Mouse (Mus musculus) spleen, adult 18-20 months (tissue): Measurements from ENCODE around the gene Trmt6.

Experiments used
- DNase-seq, 2 experiments: peaks; one replicate each; pipeline ENCODE4 v3.0.0; 2022; ENCODE audit warnings: mixed read lengths in 2 of 2

Gene Trmt6

DNA sequence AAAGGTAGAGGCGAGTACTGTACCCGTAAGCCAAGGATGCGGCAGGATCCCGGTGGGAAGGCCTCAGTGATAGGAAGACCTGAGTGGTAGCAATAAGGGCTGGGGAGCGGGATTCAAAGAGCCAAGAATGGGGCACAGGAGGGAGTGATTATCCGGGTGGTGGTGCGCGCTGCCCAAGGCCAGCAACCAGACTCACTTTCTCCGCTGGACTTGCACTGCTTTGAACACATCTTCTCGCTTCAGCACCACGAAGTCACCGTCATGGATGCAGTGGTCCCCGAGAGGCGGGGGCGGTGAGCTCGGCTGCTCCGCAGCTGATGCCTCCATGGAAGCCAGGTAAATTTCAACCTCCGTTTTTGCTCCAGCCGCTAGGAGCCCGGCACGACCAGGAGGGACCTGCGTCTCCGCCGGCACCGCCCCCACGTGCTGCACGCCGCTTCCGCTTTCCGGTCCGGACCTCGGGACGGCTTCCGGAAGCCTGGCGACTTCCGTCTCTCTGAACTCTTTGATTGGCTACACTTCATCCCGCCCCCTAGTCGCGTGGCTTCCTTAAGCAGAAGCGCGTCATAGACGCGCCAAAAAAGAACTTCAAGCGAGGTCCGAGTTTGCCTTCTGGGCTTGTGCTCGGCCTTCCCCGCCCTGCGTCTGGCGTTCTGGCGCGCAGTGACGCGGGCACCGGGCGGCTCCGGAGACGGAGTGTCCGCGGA, at the start of gene Trmt6, which contains the start of gene Mcm8:
Gene Trmt6 (minus strand): TSS at position 448 of the 707 bp plus-strand sequence.
Gene Mcm8 (plus strand): TSS at position 534 of the 707 bp plus-strand sequence.
- peak; percentile 81 to 84 for DNase-seq

DNA sequence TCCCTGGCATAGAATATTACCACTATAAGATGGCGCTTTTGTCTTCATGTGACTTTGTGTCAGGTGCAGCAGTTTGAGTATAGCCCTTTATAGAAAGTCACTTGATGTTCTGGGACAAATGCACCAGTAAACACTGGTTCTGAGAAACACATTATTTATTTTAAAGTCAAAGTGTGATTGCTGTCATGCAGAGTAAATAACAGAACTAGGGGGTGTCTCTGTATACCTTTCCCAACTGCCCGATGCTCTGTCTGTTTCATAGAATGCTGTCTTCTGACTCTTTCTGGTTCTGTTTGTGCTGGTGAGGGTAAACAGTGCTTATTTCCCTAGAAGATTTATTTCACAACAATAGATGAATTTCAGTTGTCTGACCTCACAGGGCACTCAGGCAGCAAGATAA, 47.5 kb upstream of the Trmt6 start:
- DNase-seq, result no peak

DNA sequence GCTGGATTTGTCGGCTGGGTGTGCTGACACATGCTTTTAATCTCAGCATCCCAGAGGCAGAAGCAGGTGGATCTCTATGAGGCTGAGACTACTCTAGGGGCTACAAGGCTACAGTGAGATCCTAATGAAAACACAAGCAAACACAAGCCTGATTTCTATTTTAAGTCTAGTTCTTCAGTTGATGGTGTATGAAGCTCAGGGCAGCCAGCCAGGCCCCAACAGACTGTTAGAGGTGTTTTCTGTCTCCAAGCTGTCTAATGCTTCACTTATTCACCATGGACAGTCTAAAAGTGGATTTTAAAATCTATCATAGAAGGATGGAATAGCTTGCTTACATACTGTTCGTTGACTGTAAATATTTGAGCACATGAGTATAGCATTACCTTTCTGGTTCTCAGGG, 45.6 kb upstream of the Trmt6 start:
- no peak for DNase-seq

DNA sequence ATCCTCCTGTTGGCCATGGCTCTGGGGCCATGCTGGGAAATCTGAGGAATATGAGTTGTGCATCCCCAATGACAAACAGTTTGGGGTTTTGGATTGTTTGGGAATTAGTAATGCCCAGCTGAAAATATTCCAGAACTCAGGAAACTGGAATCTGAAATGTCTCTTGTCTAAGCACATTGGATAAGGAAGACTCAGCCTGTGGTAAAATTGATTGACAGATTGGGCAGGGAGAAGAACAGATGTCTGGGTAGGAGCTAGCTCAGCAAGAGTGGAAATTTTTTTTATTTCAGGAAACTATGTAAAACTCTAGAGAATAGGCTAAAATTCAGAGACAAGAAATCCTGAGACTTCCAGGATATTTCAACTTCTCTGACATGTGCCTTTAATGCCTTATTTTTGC, 44.6 kb upstream of the Trmt6 start:
- DNase-seq, result no peak

DNA sequence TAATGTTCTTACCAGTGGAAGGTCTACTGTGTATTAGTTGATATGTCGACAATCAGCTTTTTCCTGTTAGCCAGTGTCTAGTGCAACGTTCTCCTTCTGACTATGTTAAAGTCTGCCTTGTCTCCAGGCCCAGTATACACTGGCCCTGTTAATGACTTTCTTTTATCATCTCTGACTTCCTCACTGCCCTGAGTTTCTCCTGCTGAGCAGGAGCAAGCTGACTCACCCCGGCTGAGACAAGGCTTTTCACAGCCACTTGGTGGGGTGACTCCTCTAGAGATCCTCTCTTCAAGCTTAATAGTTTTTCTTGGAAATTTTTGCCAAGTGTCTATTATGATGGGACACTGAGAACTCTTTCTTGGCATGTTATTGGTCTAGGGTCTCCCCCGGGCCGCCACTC, 40.5 kb upstream of the Trmt6 start:
- DNase-seq, result no peak

DNA sequence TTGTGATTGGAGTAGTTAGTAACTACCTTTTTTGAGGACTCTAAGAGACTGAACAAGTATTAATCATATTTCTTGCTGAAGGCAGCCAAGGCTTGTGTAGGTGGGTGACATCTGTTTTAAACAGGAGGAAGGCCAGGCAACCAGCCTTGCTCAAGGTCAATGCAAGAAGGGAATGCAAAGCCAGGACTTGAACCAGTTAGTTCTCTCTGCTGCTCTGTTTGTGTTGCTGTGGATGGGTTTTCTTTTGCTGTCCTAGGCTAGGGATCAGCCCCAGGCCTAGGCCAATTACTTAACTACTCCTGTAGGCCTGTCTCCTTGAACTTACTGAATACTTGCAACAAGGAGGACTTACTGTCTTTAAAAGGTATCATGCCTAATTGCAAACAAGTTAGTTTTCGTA, 37.2 kb upstream of the Trmt6 start:
- DNase-seq, result no peak

DNA sequence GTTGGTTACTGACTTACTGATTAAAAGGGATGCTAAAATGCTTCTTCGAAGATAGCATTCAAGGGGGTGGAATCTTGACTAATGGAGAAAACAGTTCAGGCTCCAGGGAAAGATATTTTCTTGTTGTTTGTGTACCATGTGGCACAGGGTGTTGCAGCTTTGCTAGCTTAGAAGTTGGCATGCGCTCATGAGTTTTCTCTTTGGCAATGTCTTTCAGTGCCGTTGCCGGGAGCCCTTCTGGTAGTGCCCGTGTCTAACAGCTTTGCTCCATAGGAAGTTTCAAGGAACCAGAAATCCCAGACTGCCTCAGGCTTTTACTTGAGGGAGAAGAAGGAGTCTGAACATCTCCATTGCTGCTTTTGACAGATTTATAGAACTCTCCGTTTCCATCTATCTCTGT, 33.3 kb upstream of the Trmt6 start:
- DNase-seq, result no peak

DNA sequence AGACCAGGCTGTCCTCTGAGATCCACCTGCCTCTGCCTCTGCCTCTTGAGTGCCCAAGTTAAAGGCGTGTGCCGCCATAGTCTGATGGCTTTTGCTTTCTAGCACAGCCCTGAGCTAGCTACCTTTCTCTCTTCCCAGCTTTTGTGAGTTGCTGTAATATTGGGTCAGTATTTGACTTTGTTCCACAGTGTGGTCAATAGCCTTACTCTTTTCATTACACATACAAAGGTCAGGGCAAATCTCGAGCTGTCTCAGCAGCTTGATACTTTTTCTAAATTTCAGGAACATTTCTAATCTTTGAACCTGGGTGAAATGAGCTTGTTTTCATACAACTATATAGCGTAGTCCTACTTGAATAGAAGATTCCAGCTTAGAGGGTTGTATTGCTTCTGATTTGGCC, 32.5 kb upstream of the Trmt6 start:
- no peak for DNase-seq

DNA sequence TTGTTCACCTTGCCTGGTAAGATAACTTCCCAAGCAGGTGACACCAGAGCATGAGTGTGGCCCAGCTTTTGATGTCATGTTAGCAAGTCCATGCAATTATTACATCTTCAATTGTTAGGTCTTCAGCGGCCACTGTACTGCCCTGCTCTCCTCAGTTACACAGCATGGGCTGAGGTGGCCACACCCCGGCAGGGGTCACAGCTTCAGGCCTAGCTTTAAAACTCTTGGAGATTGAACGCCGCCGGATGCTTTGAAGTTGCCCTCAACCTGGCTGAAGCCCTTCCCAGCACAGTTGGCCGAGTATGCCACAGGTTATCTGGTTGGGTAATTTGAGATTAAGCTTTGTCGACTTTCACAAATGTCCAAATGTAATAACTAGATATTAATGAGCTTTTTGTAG, 31.7 kb upstream of the Trmt6 start:
- DNase-seq, result no peak

DNA sequence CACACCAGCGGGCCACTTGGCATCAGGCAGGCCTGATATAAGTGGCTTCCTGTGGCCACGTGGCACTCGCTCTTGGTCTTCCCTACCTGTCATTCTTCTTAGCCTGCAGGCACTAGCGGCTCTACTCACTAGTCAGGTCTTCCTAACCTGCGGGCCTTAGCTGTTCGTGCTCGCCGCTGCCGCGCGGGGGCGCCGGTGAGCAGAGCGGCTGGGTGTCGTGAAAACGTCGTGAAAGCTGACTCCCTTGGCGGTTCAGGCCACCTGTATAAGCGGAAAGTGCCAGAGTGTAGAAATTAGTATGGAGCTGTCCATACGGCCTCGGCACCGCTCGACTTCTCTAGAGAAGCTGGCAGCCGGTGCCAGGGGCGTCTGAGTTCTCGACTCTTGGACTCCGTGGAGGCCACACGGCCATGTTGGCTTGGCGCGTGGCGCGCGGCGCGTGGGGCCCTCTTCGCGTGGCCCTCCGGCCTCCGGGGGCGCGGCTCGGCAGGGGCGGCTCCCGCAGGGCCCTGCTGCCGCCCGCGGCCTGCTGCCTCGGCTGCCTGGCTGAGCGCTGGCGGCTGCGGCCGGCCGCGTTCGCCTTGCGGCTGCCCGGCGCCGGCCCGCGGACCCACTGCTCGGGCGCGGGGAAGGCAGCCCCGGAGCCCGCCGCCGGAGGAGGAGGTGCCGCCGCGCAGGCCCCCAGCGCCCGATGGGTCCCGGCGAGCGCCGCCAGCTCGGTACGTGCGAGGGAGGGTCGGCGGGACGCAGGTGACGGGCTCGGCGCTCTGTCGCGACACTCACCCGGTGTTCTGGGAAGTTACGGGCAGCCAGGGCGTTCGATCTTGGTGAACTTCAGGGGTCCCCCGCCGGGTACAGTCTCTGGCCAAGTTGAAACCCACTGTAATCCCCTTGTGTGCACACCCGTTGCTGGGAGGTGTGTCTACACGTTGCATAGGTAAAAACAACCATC, 30.8 kb upstream of the Trmt6 start, which contains the start of gene Crls1:
Gene Crls1 (plus strand): TSS at position 260 of the 952 bp plus-strand sequence.
- DNase-seq, result peak; percentile 96 to 99

DNA sequence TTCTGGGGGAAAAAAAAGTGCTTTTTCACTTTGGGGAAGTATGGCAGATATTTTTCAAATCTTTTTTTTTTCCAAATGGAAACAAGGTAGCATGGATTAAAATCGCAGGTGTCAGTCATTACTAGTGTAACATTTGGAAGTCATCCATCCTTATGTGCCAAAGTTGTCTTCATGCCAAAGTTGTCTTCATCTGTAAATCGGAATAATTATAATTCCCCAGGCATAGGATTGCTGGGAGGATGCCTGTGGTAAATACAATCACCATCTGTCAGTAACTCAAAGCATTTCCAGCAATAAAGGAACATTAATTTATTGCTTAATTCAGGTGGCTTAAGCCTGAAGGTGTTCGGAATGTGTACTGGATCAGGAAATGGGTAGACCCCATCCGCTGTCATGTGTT, 25.2 kb upstream of the Trmt6 start:
- DNase-seq, result no peak

DNA sequence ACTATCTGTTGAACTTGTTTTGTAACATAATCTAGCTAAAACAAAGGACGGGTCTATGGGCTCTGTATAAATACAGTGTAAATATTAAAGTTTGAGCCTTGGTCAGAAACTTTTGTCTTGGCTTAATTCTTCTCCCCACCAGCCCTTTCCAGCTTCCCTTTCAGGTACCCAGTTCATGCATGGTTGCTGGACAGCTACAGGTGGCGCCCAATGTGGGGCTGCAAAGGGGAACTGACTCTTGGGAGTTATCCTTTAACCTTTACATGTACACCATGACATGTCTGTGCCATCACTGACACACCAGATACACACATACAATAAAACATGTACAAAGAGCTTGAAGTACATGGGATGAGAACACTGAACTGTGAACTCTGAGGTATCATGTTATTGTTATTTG, 12.9 kb downstream of the Trmt6 start:
- DNase-seq, result no peak

DNA sequence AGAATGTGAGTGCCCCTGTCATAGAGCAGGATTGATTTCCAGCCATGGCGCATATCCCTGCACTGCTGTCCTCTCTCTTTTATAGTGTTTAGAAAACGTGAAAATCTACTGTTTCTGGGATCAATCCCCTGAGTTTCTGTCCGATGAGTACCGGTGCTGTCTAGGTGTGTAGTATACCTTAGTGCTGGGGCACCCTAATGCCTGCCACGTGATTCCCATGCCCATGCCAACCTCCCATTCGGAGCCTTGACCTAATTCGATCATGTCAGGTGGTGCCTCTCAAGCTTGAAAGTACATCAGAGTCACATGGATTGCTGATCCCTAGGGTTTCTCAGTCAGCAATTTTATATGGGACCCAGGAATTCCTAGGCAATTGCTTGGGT, 21.7 kb downstream of the Trmt6 start:
- no peak for DNase-seq

DNA sequence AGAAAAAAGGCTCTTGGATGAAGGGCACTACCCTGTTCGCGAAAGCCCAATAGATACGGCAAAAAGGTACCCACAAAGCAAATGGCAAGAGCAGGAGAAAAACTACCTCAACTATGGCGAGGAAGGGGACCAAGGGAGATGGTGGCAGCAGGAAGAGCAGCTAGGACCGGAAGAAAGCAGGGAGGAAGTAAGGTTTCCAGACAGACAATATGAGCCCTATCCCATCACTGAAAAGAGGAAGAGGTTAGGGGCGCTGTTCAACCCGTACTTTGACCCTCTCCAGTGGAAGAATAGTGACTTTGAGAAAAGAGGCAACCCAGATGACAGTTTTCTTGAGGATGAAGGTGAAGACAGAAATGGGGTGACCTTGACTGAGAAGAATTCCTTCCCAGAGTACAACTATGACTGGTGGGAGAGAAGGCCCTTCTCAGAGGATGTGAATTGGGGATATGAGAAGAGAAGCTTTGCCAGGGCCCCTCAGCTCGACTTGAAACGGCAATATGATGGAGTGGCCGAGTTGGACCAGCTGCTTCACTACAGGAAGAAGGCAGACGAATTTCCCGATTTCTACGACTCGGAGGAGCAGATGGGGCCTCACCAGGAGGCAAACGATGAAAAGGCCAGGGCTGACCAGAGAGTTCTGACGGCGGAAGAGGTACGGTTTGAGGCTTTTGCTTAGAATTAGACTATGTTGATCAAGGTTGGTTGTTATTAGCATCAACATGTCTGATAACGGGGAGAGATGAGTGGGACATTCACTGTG, 22.2 kb downstream of the Trmt6 start:
- no peak for DNase-seq

DNA sequence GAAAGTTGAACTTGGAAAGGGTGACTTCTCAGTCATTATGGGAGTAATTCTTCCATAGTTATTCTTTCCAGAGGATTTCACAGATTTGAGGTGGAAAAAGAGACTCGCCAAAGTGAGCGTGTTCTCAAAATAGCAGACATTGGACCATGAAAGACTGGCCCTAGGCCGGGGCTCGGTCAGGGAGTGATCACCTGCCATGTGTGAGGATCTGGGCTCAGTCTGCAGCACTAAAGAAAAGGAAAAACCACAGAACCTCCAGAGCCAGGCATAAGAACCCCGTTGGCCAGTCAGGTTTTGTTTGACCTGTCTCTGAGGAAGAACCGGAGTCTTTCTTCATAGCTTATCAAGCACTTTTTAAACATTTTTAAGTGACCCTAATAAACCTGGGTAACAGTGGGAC, 31.8 kb downstream of the Trmt6 start:
- no peak for DNase-seq

DNA sequence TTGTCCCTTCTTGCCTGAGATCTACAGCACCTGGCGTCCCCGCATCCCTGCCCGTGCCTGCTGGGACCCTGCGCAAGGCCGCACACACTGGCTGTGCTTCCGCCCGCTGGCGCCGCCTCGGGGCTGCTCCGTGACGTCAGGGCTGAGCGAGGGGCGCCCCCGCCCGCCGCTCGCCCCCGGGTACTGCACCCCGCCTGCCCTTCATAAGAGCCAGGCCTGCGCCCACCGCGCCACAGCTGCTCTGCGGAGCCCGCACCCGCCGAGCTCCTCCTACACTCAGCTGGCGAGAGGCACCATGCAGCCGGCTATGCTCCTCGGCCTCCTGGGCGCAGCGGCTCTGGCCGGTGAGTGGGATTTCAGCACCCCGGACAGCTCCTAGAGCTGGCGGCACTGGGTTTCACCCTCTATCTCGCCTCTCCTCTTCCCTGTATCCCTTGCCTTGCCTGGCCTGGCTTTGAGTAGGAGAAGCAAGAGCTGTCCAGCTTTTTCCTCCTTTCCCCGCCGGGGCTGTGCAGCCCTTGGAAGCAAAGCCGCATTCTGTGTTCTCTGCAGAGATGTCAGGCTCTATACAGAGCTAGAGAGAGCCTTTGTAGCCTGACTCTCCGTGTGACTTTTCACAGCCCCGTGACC, 34.3 kb downstream of the Trmt6 start:
- peak; percentile 10 to 47 for DNase-seq

DNA sequence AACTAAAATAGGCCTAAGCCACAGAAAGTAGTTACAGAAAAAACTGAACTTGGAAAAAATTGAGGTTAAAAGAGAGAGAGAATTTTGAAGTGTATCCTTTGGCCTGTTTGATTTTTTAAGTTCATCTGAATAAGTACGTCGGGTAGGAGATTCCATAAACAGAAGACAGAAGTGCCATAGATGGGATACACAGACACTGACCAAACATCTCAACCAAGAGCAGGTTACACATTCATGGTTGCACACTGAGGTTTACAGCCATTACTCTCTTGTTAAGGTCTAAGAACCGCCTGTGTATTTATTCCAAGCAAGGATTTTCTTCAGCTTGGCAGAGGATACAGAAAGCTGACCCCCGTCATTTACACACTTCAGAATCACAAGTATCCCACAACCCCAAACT, 34.9 kb downstream of the Trmt6 start, which contains the start of gene Chgb:
Gene Chgb (plus strand): TSS at position 301 of the 400 bp plus-strand sequence.
- no peak for DNase-seq

DNA sequence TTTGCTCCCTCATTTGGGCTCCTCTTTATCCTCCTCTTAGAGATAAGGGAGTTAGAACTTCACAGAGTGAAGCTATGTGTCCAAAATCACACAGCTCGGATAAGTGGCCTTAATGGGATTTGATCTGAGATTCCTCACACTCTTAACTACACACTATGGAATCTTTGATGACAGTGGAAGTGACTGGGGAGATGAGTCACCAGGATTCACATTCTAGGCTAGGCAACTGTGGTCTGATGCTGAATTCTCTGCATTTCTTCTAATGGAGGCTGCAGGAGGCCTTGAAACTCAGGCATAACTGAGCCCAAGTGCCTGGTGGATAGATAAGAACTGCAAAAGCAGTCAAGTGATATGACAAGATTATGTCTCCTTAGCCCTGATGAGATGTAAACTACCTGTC, 45.0 kb downstream of the Trmt6 start:
- no peak for DNase-seq

DNA sequence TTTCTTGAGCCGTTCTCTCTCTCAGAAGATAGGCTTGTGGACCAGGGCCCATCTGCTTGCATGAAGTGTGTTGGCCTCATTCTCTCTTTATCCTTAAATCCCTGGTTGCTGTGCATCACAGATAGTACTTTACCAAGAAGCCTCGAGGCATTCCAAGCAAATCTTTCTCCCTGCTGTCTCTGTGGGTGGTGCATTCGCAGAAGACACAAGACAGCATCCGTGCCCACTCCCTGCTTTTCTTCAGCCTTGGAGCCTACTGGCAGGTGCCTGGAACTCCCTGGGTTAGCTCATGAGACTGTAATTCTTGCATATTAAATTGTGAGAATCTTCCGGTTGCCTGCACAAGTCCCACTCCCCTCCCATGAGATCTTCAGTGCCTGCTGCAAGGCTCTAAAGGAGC, 57.9 kb downstream of the Trmt6 start:
- no peak for DNase-seq
